Mouse (Mus musculus) G1E (cell line): ENCODE data around the gene Kcnab2. TPM values are rescaled to one million over a fixed set of nuclear protein-coding genes. Genes with fewer than 3 reads are reported as not detected.

Experiments used
- ATAC-seq: 2 replicates; pipeline ENCODE4 v1.8.0; 2016; ENCODE audit warnings: mild to moderate bottlenecking; ENCODE audit not compliant: insufficient number of reproducible peaks, poor library complexity, low FRiP score, severe bottlenecking; ENCODE audit errors: extremely low read depth
- DNase-seq: peaks from one replicate; pipeline ENCODE4 v3.0.0; 2012; ENCODE audit warnings: low spot score
- H3K27me3 ChIP-seq: 2 replicates; pipeline ENCODE4 v1.6.1; 2012; ENCODE audit warnings: mild to moderate bottlenecking, low read length, inconsistent platforms; ENCODE audit not compliant: insufficient read depth
- H3K36me3 ChIP-seq: replicated peaks from 2 replicates; pipeline ENCODE3; 2012; ENCODE audit warnings: mild to moderate bottlenecking, inconsistent platforms
- H3K4me1 ChIP-seq: 2 replicates; pipeline ENCODE4 v1.6.1; 2012; ENCODE audit warnings: low read depth, low read length, inconsistent platforms, mixed read lengths; ENCODE audit not compliant: insufficient read depth
- H3K4me3 ChIP-seq: 2 replicates; pipeline ENCODE4 v1.5.1; 2012; ENCODE audit warnings: low read depth, mild to moderate bottlenecking, inconsistent platforms, low read length, moderate library complexity, mixed read lengths
- H3K9me3 ChIP-seq: replicated peaks from 2 replicates; pipeline ENCODE4 v1.6.1; 2012; ENCODE audit warnings: inconsistent platforms
- CTCF ChIP-seq: IDR thresholded peaks from 2 replicates; pipeline ENCODE4 v1.5.1; 2012; ENCODE audit warnings: low read depth, low read length, inconsistent platforms, mixed read lengths
- GATA1 ChIP-seq: IDR thresholded peaks from 2 replicates; pipeline ENCODE4 v1.6.1; 2012; ENCODE audit warnings: borderline replicate concordance, low read length, inconsistent platforms, mixed read lengths
- GATA2 ChIP-seq: IDR thresholded peaks from 2 replicates; pipeline ENCODE4 v1.6.1; 2012; ENCODE audit warnings: low read depth, low read length, inconsistent platforms, borderline replicate concordance
- POLR2AphosphoS5 ChIP-seq: IDR thresholded peaks from 2 replicates; pipeline ENCODE4 v1.6.1; 2012; ENCODE audit warnings: low read depth, low read length, inconsistent platforms; ENCODE audit not compliant: insufficient replicate concordance
- TAL1 ChIP-seq: conservative IDR thresholded peaks from 2 replicates; pipeline ENCODE4 v1.6.1; 2012; ENCODE audit warnings: low read depth, low read length, inconsistent platforms, mixed read lengths
- polyA plus RNA-seq: library from polyadenylated mRNA; stranded (reverse); fragments of >175 nt; gene quantifications from 2 replicates; pipeline ENCODE4 v1.2.3, GENCODE M21; 2012
- total RNA-seq, 2 experiments: library from RNA; stranded (forward) in 1 of 2; stranded (reverse) in 1 of 2; fragments of 200-1000 nt in 1 of 2; fragments of >200 nt in 1 of 2; fragmentation: Nextera tagmentation in 1 of 2; gene quantifications; 2 replicates each; pipeline ENCODE4 v1.2.3; 2014 to 2017

The Kcnab2 gene
- total and polyA plus RNA-seq, 3 experiments = 0.02 TPM; not detected in 2

- no peaks in the 10 kb centered on the region for H3K4me1 ChIP-seq
- DNase-seq (no peak), ATAC-seq (no peak)
- no peak overlapping the region for H3K4me3 ChIP-seq
- peaks cover 94% of the 10 kb centered on the region for H3K9me3 ChIP-seq
- TF ChIP-seq GATA1 (no peak), CTCF (no peak), GATA2 (no peak), POLR2AphosphoS5 (no peak), TAL1 (no peak)
- H3K36me3 ChIP-seq = no peaks in the 10 kb centered on the region
- no peaks in the 10 kb centered on the region for H3K27me3 ChIP-seq
Observed at GRCm38 (mm10) chr4:152432308-152432707, 45.4 kb downstream of the Kcnab2 start.

GRCm38 (mm10) chr4:152428259-152428658 lies 49.4 kb downstream of the Kcnab2 start:
- Histone ChIP-seq H3K36me3 (no peaks in the 10 kb centered on the region), H3K27me3 (no peaks in the 10 kb centered on the region), H3K9me3 (peaks cover 94% of the 10 kb centered on the region), H3K4me1 (no peaks in the 10 kb centered on the region), H3K4me3 (no peak overlapping the region)
- no peak for DNase-seq
- ATAC-seq = no peak
- TF ChIP-seq CTCF = no peak
- TF ChIP-seq GATA1 = no peak
- TF ChIP-seq TAL1 = no peak
- TF ChIP-seq GATA2 = no peak
- no peak for TF ChIP-seq POLR2AphosphoS5

GRCm38 (mm10) chr4:152424922-152425321 lies 52.7 kb downstream of the Kcnab2 start:
- ATAC-seq (no peak), DNase-seq (no peak)
- TF ChIP-seq GATA2 (no peak), CTCF (0 out of 2 replicates have a peak, but pooled peaks have one; percentile 7)
- H3K36me3 ChIP-seq = no peaks in the 10 kb centered on the region
- no peak overlapping the region for H3K4me3 ChIP-seq
- H3K27me3 ChIP-seq = no peaks in the 10 kb centered on the region
- H3K4me1 ChIP-seq = no peaks in the 10 kb centered on the region
- peaks cover 94% of the 10 kb centered on the region for H3K9me3 ChIP-seq

- no peak for ATAC-seq
- no peak overlapping the region for H3K4me3 ChIP-seq
- H3K36me3 ChIP-seq = no peaks in the 10 kb centered on the region
- no peaks in the 10 kb centered on the region for H3K4me1 ChIP-seq
- DNase-seq = no peak
- H3K9me3 ChIP-seq = peaks cover 94% of the 10 kb centered on the region
- TF ChIP-seq GATA1 (no peak), CTCF (no peak), TAL1 (no peak), GATA2 (no peak), POLR2AphosphoS5 (no peak)
- H3K27me3 ChIP-seq = no peaks in the 10 kb centered on the region
Observed at GRCm38 (mm10) chr4:152424341-152424740, 53.3 kb downstream of the Kcnab2 start.

- Histone ChIP-seq H3K36me3 (no peaks in the 10 kb centered on the region), H3K4me3 (no peak overlapping the region), H3K27me3 (no peaks in the 10 kb centered on the region), H3K4me1 (no peaks in the 10 kb centered on the region), H3K9me3 (peaks cover 94% of the 10 kb centered on the region)
- TF ChIP-seq POLR2AphosphoS5 (no peak), CTCF (no peak), GATA2 (no peak)
- ATAC-seq (no peak), DNase-seq (no peak)
Observed at GRCm38 (mm10) chr4:152423576-152423975, 54.1 kb downstream of the Kcnab2 start.

- no peak for TF ChIP-seq CTCF
- TF ChIP-seq POLR2AphosphoS5 = no peak
- TF ChIP-seq GATA1 = no peak
- no peak for TF ChIP-seq TAL1
- TF ChIP-seq GATA2 = no peak
- H3K4me3 ChIP-seq = no peak overlapping the region; the same call in 1 of the 2 replicates
- no peaks in the 10 kb centered on the region for H3K27me3 ChIP-seq
- H3K9me3 ChIP-seq = peaks cover 96% of the 10 kb centered on the region
- DNase-seq (no peak), ATAC-seq (no peak)
- no peaks in the 10 kb centered on the region for H3K36me3 ChIP-seq
- H3K4me1 ChIP-seq = no peaks in the 10 kb centered on the region
Observed at GRCm38 (mm10) chr4:152418229-152419060, 59.2 kb downstream of the Kcnab2 start.
